Mouse (Mus musculus) brown adipose tissue, adult 24 weeks (tissue): ENCODE results near the gene Nob1. TPM values are rescaled to one million over a fixed set of nuclear protein-coding genes. Genes with fewer than 3 reads are reported as not detected.

Experiments
- H3K27ac ChIP-seq: fragments of 200-500 bp; replicated peaks from 2 replicates; pipeline ENCODE4 v1.5.1; 2012; ENCODE audit warnings: low read depth, mild to moderate bottlenecking, low read length
- H3K4me1 ChIP-seq: fragments of 200-500 bp; 2 replicates; pipeline ENCODE4 v1.6.1; 2012; ENCODE audit warnings: low read length, mixed read lengths; ENCODE audit not compliant: control insufficient read depth, insufficient read depth, insufficient read length
- H3K4me3 ChIP-seq: fragments of 200-500 bp; 2 replicates; pipeline ENCODE4 v1.5.1; 2012; ENCODE audit warnings: low read depth, mild to moderate bottlenecking, low read length, moderate library complexity; ENCODE audit not compliant: insufficient read depth
- polyA plus RNA-seq: library from polyadenylated mRNA; stranded (reverse); fragments of >200 nt; gene quantifications from 2 replicates; pipeline ENCODE4 v1.2.4, GENCODE M21; 2012; ENCODE audit not compliant: missing spikeins, insufficient read depth, insufficient read length

Gene Nob1
- polyA plus RNA-seq, 1 experiment = 11.1 TPM

DNA sequence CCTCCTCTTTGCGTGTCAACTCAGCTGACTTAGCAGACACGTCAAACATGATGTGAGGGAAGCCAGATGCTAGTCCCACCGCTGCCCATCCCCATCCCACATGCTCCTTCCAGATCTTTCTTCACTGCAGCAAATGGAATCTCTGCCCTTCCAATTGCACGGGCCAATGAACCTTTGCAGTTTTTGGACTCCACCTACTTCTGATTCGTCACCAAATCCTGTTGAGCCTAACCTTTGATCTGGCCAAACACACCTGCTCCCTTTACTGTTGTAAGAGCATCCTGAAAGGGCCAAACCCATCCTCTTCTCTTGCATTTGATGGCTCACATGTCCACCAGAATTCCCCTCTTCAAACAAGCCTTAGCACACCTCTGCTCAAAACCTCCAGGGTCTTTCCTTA is 40.2 kb downstream of the Nob1 start:
- no peak overlapping the region for H3K27ac ChIP-seq
- no peaks in the 10 kb centered on the region for H3K4me1 ChIP-seq
- H3K4me3 ChIP-seq = no peak overlapping the region

DNA sequence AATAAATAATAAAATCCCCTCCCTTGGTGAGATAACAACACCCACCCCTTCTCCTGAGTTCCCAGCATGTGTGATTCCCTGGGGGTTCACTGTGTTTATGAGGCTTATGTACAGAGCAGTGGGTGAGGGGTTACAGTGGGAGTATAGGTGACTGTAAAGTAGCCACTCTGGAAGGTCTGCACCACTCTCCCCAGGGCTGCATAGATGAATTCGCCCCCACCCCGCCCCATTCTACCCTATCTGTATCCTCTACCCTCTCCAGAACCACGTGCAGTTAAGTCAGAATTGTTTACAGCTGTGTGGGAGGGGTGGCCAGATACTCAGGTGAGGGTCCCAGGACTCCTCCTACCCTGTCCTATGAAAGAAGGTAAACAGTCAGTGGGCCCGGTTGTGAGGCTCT is 42.0 kb downstream of the Nob1 start:
- no peaks in the 10 kb centered on the region for H3K4me1 ChIP-seq
- no peak overlapping the region for H3K27ac ChIP-seq
- H3K4me3 ChIP-seq = no peak overlapping the region

DNA sequence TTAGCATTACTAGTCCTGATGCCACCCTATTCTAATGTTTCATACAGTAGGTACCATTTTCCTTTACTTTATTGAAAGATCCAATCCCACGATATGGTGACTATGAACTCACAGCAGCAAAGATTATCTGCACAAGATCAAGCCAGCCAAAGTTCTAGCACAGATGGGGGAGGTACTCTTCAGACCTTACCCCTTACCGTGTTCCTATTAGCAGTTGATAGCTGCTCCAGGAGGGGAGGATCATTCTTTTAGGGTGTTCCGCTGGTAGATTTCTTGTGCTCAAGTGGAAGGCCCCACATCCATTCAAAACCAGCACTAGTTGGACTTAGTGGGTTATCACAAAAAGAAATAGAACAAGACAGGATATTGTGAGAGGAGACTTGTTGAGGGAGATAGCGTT is 43.2 kb downstream of the Nob1 start:
- no peak overlapping the region for H3K27ac ChIP-seq
- no peaks in the 10 kb centered on the region for H3K4me1 ChIP-seq
- no peak overlapping the region for H3K4me3 ChIP-seq

DNA sequence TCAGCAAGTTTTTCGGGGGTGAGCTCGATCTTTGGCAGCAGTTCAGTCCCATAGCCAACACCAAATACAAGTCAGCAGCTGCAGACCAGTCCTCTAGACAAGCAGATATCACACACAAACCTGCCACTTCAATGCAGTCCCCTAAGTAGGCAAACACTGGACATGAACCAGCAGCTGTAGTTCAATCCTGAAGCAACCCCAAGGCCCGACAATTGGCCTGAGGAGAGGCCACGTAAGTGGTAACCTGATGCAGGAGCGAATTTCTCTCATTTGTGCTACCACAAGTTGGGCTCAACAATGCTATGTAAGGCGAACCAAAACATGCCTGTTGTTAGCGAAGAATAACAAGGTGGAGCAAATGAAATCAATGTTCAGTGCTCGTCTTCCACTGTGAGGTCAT is 44.1 kb downstream of the Nob1 start:
- Histone ChIP-seq H3K4me1 (no peaks in the 10 kb centered on the region), H3K4me3 (no peak overlapping the region), H3K27ac (no peak overlapping the region)

DNA sequence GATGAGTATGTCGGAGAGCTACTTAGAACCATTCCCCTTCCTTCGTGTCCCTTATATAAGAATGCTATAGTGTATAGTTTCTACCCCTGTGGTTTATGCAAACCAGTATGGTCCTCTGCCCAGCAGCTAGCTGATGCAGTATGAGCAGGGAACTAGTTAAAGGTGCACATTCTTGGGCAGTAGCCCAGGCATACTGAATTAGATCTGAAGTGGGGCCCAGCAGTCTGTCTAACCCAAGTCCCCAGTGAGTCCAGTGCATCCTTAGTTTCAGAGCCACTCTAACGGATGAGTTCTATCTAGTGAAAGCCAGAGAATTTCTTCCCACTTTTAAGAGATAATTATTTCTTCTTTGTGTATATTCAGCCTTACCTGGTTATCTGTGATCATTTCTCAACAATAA is 47.5 kb downstream of the Nob1 start:
- Histone ChIP-seq H3K4me1 (no peaks in the 10 kb centered on the region), H3K27ac (no peak overlapping the region)

DNA sequence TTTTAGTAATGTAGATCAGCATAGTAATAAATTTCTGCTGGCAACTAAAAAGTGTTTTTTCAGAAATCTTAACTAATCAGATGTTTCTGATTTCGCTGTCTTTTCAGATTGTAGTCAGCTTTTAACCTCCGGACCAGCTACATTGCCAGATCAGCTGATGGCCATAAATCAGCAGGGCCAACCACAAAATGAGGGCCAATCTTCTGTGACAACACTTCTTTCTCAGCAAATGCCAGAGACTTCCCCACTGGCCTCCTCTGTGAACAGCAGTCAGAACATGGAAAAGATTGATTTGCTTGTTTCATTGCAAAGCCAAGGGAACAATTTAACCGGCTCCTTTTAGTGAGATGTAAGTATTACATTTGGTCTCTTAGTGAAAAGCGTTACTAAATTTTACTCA is 54.5 kb downstream of the Nob1 start:
- H3K4me3 ChIP-seq = no peak overlapping the region
- H3K27ac ChIP-seq = no peak overlapping the region
- H3K4me1 ChIP-seq = no peaks in the 10 kb centered on the region

More for the DNA sequence above, 47.5 kb downstream of the Nob1 start:
- no peak overlapping the region for H3K4me3 ChIP-seq

Other genes with a start within 250 kb of the Nob1 start
- 9.1 and 13.8 TPM in 2 replicates for gene Nfat5, start 131.6 kb downstream of the Nob1 start, polyA plus RNA-seq
- gene Nqo1, start 21.8 kb downstream of the Nob1 start, polyA plus RNA-seq = 2.7 and 2.9 TPM in 2 replicates
- gene Wwp2, start 11.3 kb upstream of the Nob1 start, polyA plus RNA-seq = 6.1 and 7.9 TPM in 2 replicates
- gene Psmd7, start 163.4 kb upstream of the Nob1 start, polyA plus RNA-seq = 82.8 and 91.3 TPM in 2 replicates